Mouse (Mus musculus) C2C12 (cell line): ENCODE measurements at regions not wholly inside any gene's neighbourhood (a gene's known extent, or its start where the extent isn't known, plus 50 kb on each side); places are given as distances from the start of the nearest gene placed in this dataset.

Experiments used
- H3K27me3 ChIP-seq: one replicate; pipeline ENCODE4 v1.6.1; 2011; ENCODE audit not compliant: control insufficient read depth, insufficient read depth, insufficient read length
- H3K36me3 ChIP-seq: one replicate; pipeline ENCODE4 v1.6.1; 2011; ENCODE audit not compliant: control insufficient read depth, insufficient read depth
- H3K4me3 ChIP-seq: one replicate; pipeline ENCODE4 v1.5.1; 2011; ENCODE audit warnings: mild to moderate bottlenecking, control low read depth; ENCODE audit not compliant: poor library complexity, insufficient read depth, severe bottlenecking
- H3K79me2 ChIP-seq: one replicate; pipeline ENCODE4 v1.6.1; 2011; ENCODE audit not compliant: control insufficient read depth, insufficient read depth
- H3K79me3 ChIP-seq: one replicate; pipeline ENCODE4 v1.6.1; 2011; ENCODE audit warnings: low read depth, control low read depth
- H3ac ChIP-seq: one replicate; pipeline ENCODE3; 2011; ENCODE audit warnings: low read depth; ENCODE audit not compliant: control insufficient read depth, insufficient read length
- CEBPB ChIP-seq: IDR thresholded peaks from one replicate; pipeline ENCODE4 v1.6.1; 2011; ENCODE audit warnings: low read depth, mild to moderate bottlenecking, control low read depth, moderate library complexity
- CTCF ChIP-seq: IDR thresholded peaks from one replicate; pipeline ENCODE4 v1.5.1; 2011; ENCODE audit not compliant: control insufficient read depth, insufficient read depth, insufficient read length
- FOSL1 ChIP-seq: IDR thresholded peaks from one replicate; pipeline ENCODE4 v1.8.0; 2011; ENCODE audit warnings: mild to moderate bottlenecking, low read length; ENCODE audit not compliant: poor library complexity, insufficient read depth, severe bottlenecking
- MAX ChIP-seq: IDR thresholded peaks from one replicate; pipeline ENCODE4 v1.6.1; 2011; ENCODE audit warnings: mild to moderate bottlenecking, control low read depth
- MYOD1 ChIP-seq: IDR thresholded peaks from one replicate; pipeline ENCODE4 v1.6.1; 2011; ENCODE audit warnings: low read depth; ENCODE audit not compliant: control insufficient read depth, insufficient read length
- MYOG ChIP-seq: IDR thresholded peaks from one replicate; pipeline ENCODE4 v1.6.1; 2011; ENCODE audit not compliant: control insufficient read depth, insufficient read length; ENCODE audit errors: extremely low read depth
- USF1 ChIP-seq: IDR thresholded peaks from one replicate; pipeline ENCODE4 v1.6.1; 2011; ENCODE audit warnings: low read depth, mild to moderate bottlenecking, control low read depth, moderate library complexity

DNA sequence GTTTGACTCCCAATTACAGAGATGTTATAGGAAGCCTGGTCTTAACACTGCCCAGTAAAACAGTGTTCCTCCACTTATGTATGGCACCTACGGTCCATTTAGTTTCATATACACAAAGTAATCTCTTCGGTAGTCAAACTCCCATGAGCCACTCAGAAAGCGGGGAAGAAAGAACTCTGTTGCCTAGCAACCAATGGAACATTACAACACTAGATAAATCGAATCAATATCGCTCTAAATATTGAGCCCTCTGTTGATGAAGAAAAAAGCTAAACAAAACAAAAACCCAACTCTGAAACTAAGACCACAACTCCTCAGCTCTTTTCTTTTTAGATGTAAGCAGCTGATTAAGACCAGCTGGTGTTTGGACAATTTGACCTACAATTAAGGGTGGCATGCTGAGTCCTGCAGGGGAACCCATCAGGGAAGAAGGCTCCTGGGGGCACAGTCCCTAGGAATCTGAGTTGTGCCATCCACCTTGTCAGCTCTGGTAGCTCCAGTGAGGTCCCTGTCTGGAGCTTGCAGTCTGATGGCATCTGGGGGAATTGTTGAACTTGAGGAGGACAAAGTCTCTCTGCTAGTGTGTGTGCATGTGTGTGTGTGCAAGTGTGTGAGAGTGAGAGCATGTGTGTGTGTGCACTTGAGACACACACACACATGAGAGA is 315.8 kb upstream of the Auts2 start:
- TF ChIP-seq USF1 = no peak
- TF ChIP-seq MAX = no peak
- no peak for TF ChIP-seq MYOG
- no peak for TF ChIP-seq CTCF
- TF ChIP-seq CEBPB = no peak
- no peak for TF ChIP-seq MYOD1
- TF ChIP-seq FOSL1 = no peak
- H3K79me3 ChIP-seq = no peaks in the 10 kb centered on the region
- H3K79me2 ChIP-seq = no peaks in the 10 kb centered on the region
- H3K36me3 ChIP-seq = no peaks in the 10 kb centered on the region
- no peak overlapping the region for H3ac ChIP-seq
- no peaks in the 10 kb centered on the region for H3K27me3 ChIP-seq
- H3K4me3 ChIP-seq = no peak overlapping the region

DNA sequence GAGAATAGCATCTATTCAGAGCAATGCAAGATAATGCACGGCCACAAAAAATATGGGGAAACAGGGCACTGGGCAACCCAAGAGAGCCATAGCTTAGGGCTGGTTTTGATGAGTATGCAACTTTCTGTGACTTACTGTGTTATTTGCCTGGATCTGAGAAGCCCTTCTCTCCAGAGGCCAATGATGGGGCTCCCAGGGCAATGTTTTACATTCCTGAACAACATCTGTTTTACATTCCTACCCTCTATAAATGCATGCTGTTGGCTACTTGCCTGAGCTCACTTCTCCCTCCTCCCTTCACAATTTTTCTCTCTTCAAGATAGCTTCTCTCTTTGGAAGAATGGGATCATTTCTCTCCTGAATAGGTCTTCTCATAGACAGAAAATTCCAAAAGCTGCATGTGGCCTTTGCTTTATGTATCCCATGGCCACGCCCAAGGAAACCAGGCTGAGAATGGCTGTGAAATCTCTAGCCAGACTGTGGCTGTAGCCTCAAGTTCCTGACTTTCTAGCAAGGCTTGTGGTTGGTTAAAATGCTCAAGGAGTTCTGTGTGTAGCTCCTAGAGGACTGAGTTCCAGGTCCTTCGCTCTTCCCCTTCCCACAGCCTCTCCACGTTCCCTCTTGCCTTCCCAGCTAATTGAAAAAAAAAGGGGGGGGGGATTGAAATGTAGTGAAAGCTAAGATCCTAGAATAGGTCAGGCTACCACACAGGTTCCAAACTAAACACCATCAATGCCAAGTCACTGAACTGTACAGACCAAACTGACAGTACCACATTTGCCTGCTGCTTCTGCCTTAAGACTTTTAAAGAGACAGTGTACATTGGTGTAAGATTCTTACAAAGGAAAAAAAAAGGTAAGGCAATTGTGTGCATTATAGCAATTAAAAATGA is 312.7 kb upstream of the Auts2 start:
- Histone ChIP-seq H3ac (no peak overlapping the region), H3K27me3 (no peaks in the 10 kb centered on the region)

GRCm38 (mm10) chr5:132850770-132851169 is 307.6 kb upstream of the Auts2 start:
- Histone ChIP-seq H3K79me2 (no peaks in the 10 kb centered on the region), H3K36me3 (no peaks in the 10 kb centered on the region), H3K27me3 (no peaks in the 10 kb centered on the region), H3K4me3 (no peak overlapping the region), H3K79me3 (no peaks in the 10 kb centered on the region), H3ac (no peak overlapping the region)
- TF ChIP-seq MYOG = no peak
- no peak for TF ChIP-seq MYOD1
- TF ChIP-seq FOSL1 = no peak

More for the DNA sequence above, 312.7 kb upstream of the Auts2 start:
- no peaks in the 10 kb centered on the region for H3K36me3 ChIP-seq
- no peak overlapping the region for H3K4me3 ChIP-seq
- H3K79me2 ChIP-seq = no peaks in the 10 kb centered on the region
- TF ChIP-seq CTCF = no peak
- TF ChIP-seq MYOD1 = no peak
- TF ChIP-seq USF1 = no peak
- TF ChIP-seq FOSL1 = no peak
- no peak for TF ChIP-seq MYOG
- no peak for TF ChIP-seq MAX
- no peak for TF ChIP-seq CEBPB
- H3K79me3 ChIP-seq = no peaks in the 10 kb centered on the region

GRCm38 (mm10) chr5:132848086-132848485 is 304.9 kb upstream of the Auts2 start:
- Histone ChIP-seq H3K79me2 (no peaks in the 10 kb centered on the region), H3K27me3 (no peaks in the 10 kb centered on the region), H3K36me3 (no peaks in the 10 kb centered on the region), H3K79me3 (no peaks in the 10 kb centered on the region), H3ac (no peak overlapping the region), H3K4me3 (no peak overlapping the region)
- TF ChIP-seq CEBPB (no peak), CTCF (no peak), MAX (no peak), USF1 (no peak)

DNA sequence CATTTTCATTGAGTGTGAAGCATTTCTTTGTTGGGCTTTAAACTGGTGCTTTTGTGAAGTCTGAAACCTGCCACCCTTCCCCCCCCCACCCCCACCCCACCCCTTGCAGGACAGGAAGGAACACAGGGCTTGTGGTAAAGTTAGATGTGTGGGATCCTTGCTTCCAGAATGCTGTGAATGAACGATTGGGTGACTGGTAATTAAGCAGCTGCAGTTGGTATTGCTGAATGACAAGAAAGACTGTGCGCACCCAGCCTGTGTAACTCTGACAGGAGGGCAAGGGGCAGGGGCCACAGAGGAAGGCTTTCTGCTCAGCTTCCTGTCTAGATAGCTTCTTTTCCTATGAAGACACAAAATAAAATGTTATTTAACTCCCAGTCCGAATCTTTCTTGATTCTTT is 300.1 kb upstream of the Auts2 start:
- Histone ChIP-seq H3K27me3 (no peaks in the 10 kb centered on the region), H3K4me3 (no peak overlapping the region), H3K79me2 (no peaks in the 10 kb centered on the region), H3K79me3 (no peaks in the 10 kb centered on the region), H3K36me3 (no peaks in the 10 kb centered on the region), H3ac (no peak overlapping the region)
- no peak for TF ChIP-seq FOSL1
- no peak for TF ChIP-seq CEBPB
- TF ChIP-seq USF1 = no peak
- TF ChIP-seq MYOG = no peak
- no peak for TF ChIP-seq MAX

DNA sequence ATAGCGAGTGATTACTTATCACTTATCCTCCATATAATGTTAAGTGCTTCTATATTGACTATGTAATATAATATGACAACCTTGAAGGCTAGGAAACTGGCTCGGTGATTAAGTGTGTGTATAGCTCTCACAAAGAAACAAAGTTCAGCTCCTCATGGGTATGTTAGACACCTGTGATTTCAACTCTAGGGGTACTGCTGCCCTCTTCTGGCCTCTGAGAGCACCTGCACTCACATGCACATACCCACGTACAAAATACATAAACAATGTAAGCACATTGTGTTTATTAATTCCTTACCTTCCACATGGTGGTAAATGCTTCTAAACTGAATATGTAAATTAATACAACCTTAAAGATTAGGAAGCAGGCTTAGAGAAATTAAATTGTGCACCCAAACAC is 298.6 kb upstream of the Auts2 start:
- Histone ChIP-seq H3K79me2 (no peaks in the 10 kb centered on the region), H3K27me3 (no peaks in the 10 kb centered on the region), H3K4me3 (no peak overlapping the region), H3K79me3 (no peaks in the 10 kb centered on the region), H3K36me3 (no peaks in the 10 kb centered on the region), H3ac (no peak overlapping the region)
- TF ChIP-seq CTCF (no peak), MAX (no peak), MYOG (no peak), MYOD1 (no peak), CEBPB (no peak), FOSL1 (no peak), USF1 (no peak)
